ENCODE assay signal across 8 mouse cellular contexts in genomic region chr13:84347914-84348700, GRCm38 (mm10).
DNase-seq lines count a peak whose midpoint lies in the region; ATAC-seq and TF ChIP-seq lines count a peak whose summit lies in the region.

No protein-coding gene starts in this region.

- ATAC-seq in heart, embryonic 16.5 days (replicated peaks; ENCODE audit: extremely low read depth, insufficient read depth, low FRiP score), result peak; percentile 97
- peak; percentile 89 for ATAC-seq in liver, embryonic 15.5 days (ENCODE audit: insufficient read depth)
- peak; percentile 96 for ATAC-seq in neural tube, embryonic 12.5 days (ENCODE audit: low FRiP score, low read depth)

- TF ChIP-seq CTCF in brain, embryonic 14.5 days (IDR thresholded peaks at IDR 0.05; ENCODE audit: borderline replicate concordance, extremely low read depth, insufficient read depth, insufficient read length), result peak; percentile 89

- H3K36me3 ChIP-seq in forebrain, embryonic 10.5 days (replicated peaks), result no peaks in the 10 kb centered on the region
- H3K36me3 ChIP-seq in heart, embryonic 16.5 days (ENCODE audit: control insufficient read depth, insufficient read depth), result no peaks in the 10 kb centered on the region
- no peaks in the 10 kb centered on the region for H3K36me3 ChIP-seq in liver, embryonic 15.5 days (replicated peaks)
- H3K36me3 ChIP-seq in neural tube, embryonic 12.5 days, result no peaks in the 10 kb centered on the region

- H3K9ac ChIP-seq in heart, embryonic 16.5 days (ENCODE audit: low read length), result peak overlapping the region; percentile 71
- H3K9ac ChIP-seq in liver, embryonic 15.5 days, result no peak overlapping the region
- H3K9ac ChIP-seq in neural tube, embryonic 12.5 days, result peak overlapping the region; percentile 68

- TF ChIP-seq POLR2A in brain, embryonic 14.5 days (IDR thresholded peaks at IDR 0.05; ENCODE audit: borderline replicate concordance, extremely low read depth, insufficient read depth, insufficient read length, poor library complexity, severe bottlenecking), result peak; percentile 42; the same call in 1 of the 2 replicates

- no peaks in the 10 kb centered on the region for H3K9me3 ChIP-seq in forebrain, embryonic 10.5 days
- H3K9me3 ChIP-seq in heart, embryonic 16.5 days (replicated peaks; ENCODE audit: control insufficient read depth, low read length), result no peaks in the 10 kb centered on the region
- H3K9me3 ChIP-seq in liver, embryonic 15.5 days (replicated peaks), result no peaks in the 10 kb centered on the region
- H3K9me3 ChIP-seq in neural tube, embryonic 12.5 days, result no peaks in the 10 kb centered on the region

- H3K4me1 ChIP-seq in forebrain, embryonic 10.5 days, result peaks cover 78% of the 10 kb centered on the region
- peaks cover 12% of the 10 kb centered on the region for H3K4me1 ChIP-seq in heart, embryonic 16.5 days (ENCODE audit: control insufficient read depth, insufficient read depth, low read length)
- 0 out of 2 replicates have a peak, but pooled peaks cover 8% of the 10 kb centered on the region for H3K4me1 ChIP-seq in liver, embryonic 15.5 days (replicated peaks)
- H3K4me1 ChIP-seq in neural tube, embryonic 12.5 days, result peaks cover 26% of the 10 kb centered on the region

- WGBS in forebrain, embryonic 10.5 days, result under 1% methylated on average over 34 of the region's 34 CpGs
- WGBS in heart, embryonic 16.5 days, result under 1% methylated on average over 34 of the region's 34 CpGs
- under 1% methylated on average over 34 of the region's 34 CpGs for WGBS in liver, embryonic 15.5 days (ENCODE audit: insufficient replicate concordance)
- WGBS in neural tube, embryonic 12.5 days, result under 1% methylated on average over 34 of the region's 34 CpGs

- peak; percentile 77 for DNase-seq in CD4-positive, CD25-positive, alpha-beta regulatory T cell, adult 2 months (ENCODE audit: low read depth, low spot score)
- peak; percentile 100 for DNase-seq in brain, embryonic 14.5 days (ENCODE audit: low read depth)
- peak; percentile 97 for DNase-seq in forebrain, embryonic 10.5 days (ENCODE audit: extremely low spot score, low spot score)
- peak; percentile 92 to 94 for DNase-seq in kidney, postnatal 36 days
- peak; percentile 95 for DNase-seq in testis, postnatal 10 days (ENCODE audit: low spot score)

- H3K27me3 ChIP-seq in forebrain, embryonic 10.5 days (ENCODE audit: poor library complexity, severe bottlenecking), result peaks cover 63% of the 10 kb centered on the region
- H3K27me3 ChIP-seq in heart, embryonic 16.5 days (ENCODE audit: control insufficient read depth, insufficient read depth, low read length), result peaks cover 38% of the 10 kb centered on the region
- H3K27me3 ChIP-seq in liver, embryonic 15.5 days, result peaks cover 78% of the 10 kb centered on the region
- H3K27me3 ChIP-seq in neural tube, embryonic 12.5 days (replicated peaks), result no peaks in the 10 kb centered on the region

- peak overlapping the region; percentile 56 for H3K4me3 ChIP-seq in forebrain, embryonic 10.5 days
- peak overlapping the region; percentile 68 for H3K4me3 ChIP-seq in heart, embryonic 16.5 days (ENCODE audit: low read length)
- peak overlapping the region; percentile 33 for H3K4me3 ChIP-seq in liver, embryonic 15.5 days (replicated peaks)
- peak overlapping the region; percentile 38 for H3K4me3 ChIP-seq in neural tube, embryonic 12.5 days

- H3K27ac ChIP-seq in forebrain, embryonic 10.5 days, result peak overlapping the region; percentile 94
- H3K27ac ChIP-seq in heart, embryonic 16.5 days (ENCODE audit: low read length), result peak overlapping the region; percentile 85
- no peak overlapping the region for H3K27ac ChIP-seq in liver, embryonic 15.5 days (replicated peaks)
- peak overlapping the region; percentile 92 for H3K27ac ChIP-seq in neural tube, embryonic 12.5 days

- peak overlapping the region; percentile 99 for H3K4me2 ChIP-seq in heart, embryonic 16.5 days (ENCODE audit: low read depth, low read length)
- H3K4me2 ChIP-seq in liver, embryonic 15.5 days, result peak overlapping the region; percentile 65
- peak overlapping the region; percentile 60 for H3K4me2 ChIP-seq in neural tube, embryonic 12.5 days (replicated peaks)
